Mouse (Mus musculus): ENCODE data around the gene Gm973.
A peak's percentile ranks its signal among the peaks of the same experiment; 100 is the strongest.
"Not testable (repeated sequence)": the region's sequence is repeated elsewhere in the genome, so short reads cannot be mapped to it uniquely, and the experiment has no call there.

The Gm973 gene

GRCm38 (mm10) chr1:59636349-59636748, 120.3 kb downstream of the Gm973 start:
- no peak for DNase-seq

- DNase-seq: no peak
These were observed 122.3 kb downstream of the Gm973 start for GRCm38 (mm10) chr1:59638371-59638770.

- no peak for DNase-seq
These were observed 126.4 kb downstream of the Gm973 start for GRCm38 (mm10) chr1:59642488-59642887.

- DNase-seq: not testable (repeated sequence)
These were observed 130.4 kb downstream of the Gm973 start for GRCm38 (mm10) chr1:59646502-59646901.

- DNase-seq: no peak
These were observed 135.2 kb downstream of the Gm973 start for GRCm38 (mm10) chr1:59651201-59651819.

GRCm38 (mm10) chr1:59653243-59653911, 137.3 kb downstream of the Gm973 start:
- DNase-seq: no peak

- DNase-seq: no peak
These were observed 140.4 kb downstream of the Gm973 start for GRCm38 (mm10) chr1:59656244-59657171.

GRCm38 (mm10) chr1:59663456-59664135, 147.5 kb downstream of the Gm973 start:
- no peak for DNase-seq

GRCm38 (mm10) chr1:59668871-59669270, 152.8 kb downstream of the Gm973 start:
- DNase-seq: no peak

- DNase-seq: peak; percentile 53
These were observed 154.0 kb downstream of the Gm973 start for GRCm38 (mm10) chr1:59669962-59670630.

GRCm38 (mm10) chr1:59670641-59671168, 154.6 kb downstream of the Gm973 start, which contains the start of gene Sumo1:
Gene Sumo1 (minus strand): TSS chr1:59670834.
- peak; percentile 86 for DNase-seq

- no peak for DNase-seq
These were observed 157.6 kb downstream of the Gm973 start for GRCm38 (mm10) chr1:59673661-59674060.

GRCm38 (mm10) chr1:59683926-59684818, 168.1 kb downstream of the Gm973 start:
- DNase-seq: peak; percentile 53

- peak; percentile 93 for DNase-seq
These were observed 169.0 kb downstream of the Gm973 start, which contains the start of gene Nop58 for GRCm38 (mm10) chr1:59684819-59685755. Gene Nop58 (plus strand): TSS chr1:59684971.
